Mouse (Mus musculus) bone marrow macrophage, adult 2 months (primary cell): Measurements from ENCODE around the gene Gm10337.

Source experiments
- CTCF ChIP-seq: IDR thresholded peaks from 2 replicates; pipeline ENCODE4 v1.5.1; 2012; ENCODE audit warnings: low read depth, mild to moderate bottlenecking, low read length, moderate library complexity
- POLR2A ChIP-seq: IDR thresholded peaks from 2 replicates; pipeline ENCODE4 v1.6.1; 2012; ENCODE audit warnings: mild to moderate bottlenecking, low read depth, low read length, borderline replicate concordance

- TF ChIP-seq CTCF (no peak), POLR2A (no peak)
Observed at GRCm38 (mm10) chr15:102463666-102464065, 39.9 kb upstream of the Gm10337 start.
